Mouse (Mus musculus): ENCODE measurements around the gene Cox8b. TPM values are rescaled to one million over a fixed set of nuclear protein-coding genes. Genes with fewer than 3 reads are reported as not detected.
A peak's percentile ranks its signal among the peaks of the same experiment; 100 is the strongest.

The Cox8b gene
- total and polyA plus RNA-seq, 3 experiments: not detected

GRCm38 (mm10) chr7:140941222-140942051 is 41.2 kb upstream of the Cox8b start, which contains the start of gene Pgghg (continued):
- TF ChIP-seq ELF1 (IDR thresholded peaks at IDR 0.05; ENCODE audit: low read depth, low read length) (peak; percentile 15), MAX (IDR thresholded peaks at IDR 0.05; ENCODE audit: low read length) (peak; percentile 90), ZMIZ1 (IDR thresholded peaks at IDR 0.05; ENCODE audit: low read depth, low read length) (peak; percentile 38), POLR2A (IDR thresholded peaks at IDR 0.05; ENCODE audit: low read depth, low read length) (peak; percentile 68), MAZ (IDR thresholded peaks at IDR 0.05; ENCODE audit: low read depth, low read length) (peak; percentile 95), ZNF384 (IDR thresholded peaks at IDR 0.05; ENCODE audit: low read depth, low read length) (0 out of 2 replicates have a peak, but pooled peaks have one; percentile 24), MAFK (IDR thresholded peaks at IDR 0.05; ENCODE audit: insufficient replicate concordance, low read length) (peak; percentile 47; the same call in 1 of the 2 replicates), SMC3 (IDR thresholded peaks at IDR 0.05; ENCODE audit: low read depth, low read length) (no peak; the same call in 1 of the 2 replicates), HCFC1 (IDR thresholded peaks at IDR 0.05; ENCODE audit: low read depth, low read length) (no peak; the same call in 1 of the 2 replicates), GABPA (IDR thresholded peaks at IDR 0.05; ENCODE audit: insufficient replicate concordance, low read depth, low read length) (no peak), ZKSCAN1 (IDR thresholded peaks at IDR 0.05; ENCODE audit: borderline replicate concordance, low read depth, low read length) (no peak), ZC3H11A (IDR thresholded peaks at IDR 0.05; ENCODE audit: low read depth, low read length) (no peak), JUND (conservative IDR thresholded peaks at IDR 0.05; ENCODE audit: low read depth, low read length) (no peak), NELFE (IDR thresholded peaks at IDR 0.05; ENCODE audit: low read depth, low read length) (peak; percentile 63; the same call in 1 of the 2 replicates)

DNA sequence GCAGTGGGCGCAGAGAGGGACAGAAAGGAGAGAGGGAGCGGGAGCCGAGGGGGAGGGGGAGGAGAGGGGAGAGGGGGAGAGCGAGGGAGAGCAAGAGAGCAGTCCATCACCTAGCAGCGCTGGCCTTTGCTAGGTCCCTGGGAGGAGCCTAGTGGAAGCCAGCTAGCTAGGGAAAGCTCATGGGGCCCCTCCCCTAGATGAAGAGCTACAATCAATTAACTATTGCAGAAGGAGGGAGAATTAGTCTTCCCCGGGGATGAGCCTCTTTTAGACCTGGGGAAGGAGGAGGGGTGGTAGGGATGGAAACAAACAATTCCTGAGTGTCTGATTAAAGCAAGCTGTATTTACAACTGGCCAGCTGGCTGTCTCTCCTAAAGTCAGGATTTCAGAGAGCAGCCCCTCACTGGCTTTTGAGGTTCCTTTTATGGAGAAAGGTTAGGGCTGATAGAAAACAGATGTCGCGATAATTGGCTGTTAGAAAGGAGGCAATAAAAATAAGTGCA is 39.5 kb upstream of the Cox8b start:
- dilution Hi-C loops (cut with MboI; ENCODE audit: extremely low pct_ligation_motif_present, extremely low pct_unique_long_range_greater_than_20kb, low sequenced_read_pairs) (no loop called here), in situ Hi-C loops (cut with MboI; ENCODE audit: low pct_ligation_motif_present, low pct_unique_long_range_greater_than_20kb, low sequenced_read_pairs) (no loop called here)
- Histone ChIP-seq H3K9me3 (replicated peaks; ENCODE audit: low read length) (no peaks in the 10 kb centered on the region), H3K79me2 (replicated peaks; ENCODE audit: control insufficient read depth, extremely low read depth, insufficient read depth, poor library complexity, severe bottlenecking) (no peaks in the 10 kb centered on the region), H3K9ac (ENCODE audit: insufficient read depth, low read depth) (no peak overlapping the region), H3K4me1 (ENCODE audit: control insufficient read depth in 1 of 2, insufficient read depth in 2 of 2) (peaks cover 22 to 54% of the 10 kb centered on the region in 2 experiments), H3K27me3 (replicated peaks) (no peaks in the 10 kb centered on the region), H3K27ac (ENCODE audit: insufficient read depth, low read depth) (no peak overlapping the region), H3K36me3 (replicated peaks in 1 of 2; ENCODE audit: control insufficient read depth in 1 of 2, insufficient read depth in 1 of 2, low read length in 1 of 2) (peaks cover 0 to 3% of the 10 kb centered on the region in 2 experiments), H3K4me3 (replicated peaks in 1 of 3; ENCODE audit: low read depth in 2 of 3, low read length in 2 of 3, poor library complexity in 1 of 3) (no peak overlapping the region), H3K4me2 (ENCODE audit: insufficient read depth, low read depth, poor library complexity, severe bottlenecking) (no peak overlapping the region)
- TF ChIP-seq USF1 (IDR thresholded peaks at IDR 0.05; ENCODE audit: low read depth, low read length): no peak
- TF ChIP-seq RCOR1 (conservative IDR thresholded peaks at IDR 0.05; ENCODE audit: low read depth, low read length): no peak
- TF ChIP-seq RAD21 (IDR thresholded peaks at IDR 0.05; ENCODE audit: low read depth, low read length): no peak
- no peak for TF ChIP-seq ZMIZ1 (IDR thresholded peaks at IDR 0.05; ENCODE audit: low read depth, low read length)
- TF ChIP-seq MAX (IDR thresholded peaks at IDR 0.05; ENCODE audit: low read length): no peak
- TF ChIP-seq GABPA (IDR thresholded peaks at IDR 0.05; ENCODE audit: insufficient replicate concordance, low read depth, low read length): no peak
- TF ChIP-seq ZKSCAN1 (IDR thresholded peaks at IDR 0.05; ENCODE audit: borderline replicate concordance, low read depth, low read length): no peak
- no peak for TF ChIP-seq USF2 (conservative IDR thresholded peaks at IDR 0.05; ENCODE audit: low read depth, low read length)
- TF ChIP-seq SIN3A (IDR thresholded peaks at IDR 0.05; ENCODE audit: low read length): no peak
- TF ChIP-seq CHD1 (IDR thresholded peaks at IDR 0.05; ENCODE audit: low read depth, low read length): no peak
- TF ChIP-seq ETS1 (conservative IDR thresholded peaks at IDR 0.05; ENCODE audit: low read depth, low read length): no peak
- no peak for TF ChIP-seq BHLHE40 (IDR thresholded peaks at IDR 0.05; ENCODE audit: low read depth, low read length)
- no peak for TF ChIP-seq MAZ (IDR thresholded peaks at IDR 0.05; ENCODE audit: low read depth, low read length)
- no peak for TF ChIP-seq ELF1 (IDR thresholded peaks at IDR 0.05; ENCODE audit: low read depth, low read length)
- DNase-seq (ENCODE audit: extremely low read depth): no peak

Measured in CH12.LX (cell line).